Mouse (Mus musculus) liver, adult 2 months (tissue): ENCODE results near the gene Zfp410. TPM values are rescaled to one million over a fixed set of nuclear protein-coding genes. Genes with fewer than 3 reads are reported as not detected.

Experiments
- DNase-seq: peaks from one replicate; pipeline ENCODE4 v3.0.0-alpha.2; 2011; ENCODE audit warnings: low read depth, low spot score; ENCODE audit errors: extremely low read depth
- H3K27ac ChIP-seq: fragments of 200-500 bp; replicated peaks from 2 replicates; pipeline ENCODE4 v1.5.1; 2012; ENCODE audit warnings: low read depth, mild to moderate bottlenecking, control low read depth, inconsistent platforms, low read length; ENCODE audit not compliant: insufficient read depth
- H3K27me3 ChIP-seq: fragments of 200-500 bp; 2 replicates; pipeline ENCODE4 v1.6.1; 2012; ENCODE audit warnings: mild to moderate bottlenecking, moderate library complexity, low read length, inconsistent platforms; ENCODE audit not compliant: control insufficient read depth, insufficient read depth
- H3K36me3 ChIP-seq: fragments of 200-500 bp; 2 replicates; pipeline ENCODE4 v1.6.1; 2012; ENCODE audit warnings: low read length, inconsistent platforms; ENCODE audit not compliant: control insufficient read depth, insufficient read depth
- H3K4me1 ChIP-seq: fragments of 200-500 bp; 2 replicates; pipeline ENCODE4 v1.6.1; 2011; ENCODE audit warnings: low read length; ENCODE audit not compliant: control insufficient read depth, insufficient read depth
- H3K4me3 ChIP-seq: fragments of 200-500 bp; 2 replicates; pipeline ENCODE4 v1.5.1; 2011; ENCODE audit warnings: low read depth, mild to moderate bottlenecking, control low read depth, low read length, moderate library complexity; ENCODE audit not compliant: insufficient read depth
- H3K79me2 ChIP-seq: fragments of 200-500 bp; 2 replicates; pipeline ENCODE4 v1.6.1; 2012; ENCODE audit warnings: inconsistent platforms, mild to moderate bottlenecking, low read length, moderate library complexity; ENCODE audit not compliant: control insufficient read depth, insufficient read depth
- H3K9ac ChIP-seq: fragments of 200-500 bp; 2 replicates; pipeline ENCODE4 v1.6.1; 2012; ENCODE audit warnings: low read depth, mild to moderate bottlenecking, control low read depth, inconsistent platforms, low read length
- CTCF ChIP-seq: fragments of 200-500 bp; IDR thresholded peaks from 2 replicates; pipeline ENCODE4 v1.5.1; 2011; ENCODE audit warnings: low read depth, low read length, control low read depth
- POLR2A ChIP-seq: fragments of 200-500 bp; IDR thresholded peaks from 2 replicates; pipeline ENCODE4 v1.6.1; 2011; ENCODE audit warnings: low read length, control low read depth; ENCODE audit not compliant: insufficient read depth; ENCODE audit errors: extremely low read depth
- WGBS: fragments of 180-500 bp; shearing (Covaris S2); methylation state at CpG from one replicate; pipeline ENCODE4 v1.1.7; 2018; 5-methylcytosine and 5-hydroxymethylcytosine counted together
- polyA plus RNA-seq: library from polyadenylated mRNA; depleted of rRNA; stranded (reverse); fragments of >200 nt; gene quantifications from 2 replicates; pipeline ENCODE4 v1.2.3, GENCODE M21; 2012
- total RNA-seq: library from RNA; depleted of rRNA; stranded (reverse); fragments of >200 nt; gene quantifications from 2 replicates; pipeline ENCODE4 v1.2.3, GENCODE M21; 2014

Zfp410 gene
- total and polyA plus RNA-seq, 2 experiments = 11.8 to 20.4 TPM

GRCm38 (mm10) chr12:84364291-84364690, 47.6 kb downstream of the Zfp410 start:
- 80% methylated on average over 9 of the region's 9 CpGs for WGBS
- peaks cover 16% of the 10 kb centered on the region; the same call in 1 of the 2 replicates for H3K79me2 ChIP-seq
- peaks cover 5% of the 10 kb centered on the region; the same call in 1 of the 2 replicates for H3K36me3 ChIP-seq
- H3K9ac ChIP-seq = no peak overlapping the region
- H3K4me1 ChIP-seq = 0 out of 2 replicates have a peak, but pooled peaks cover 2% of the 10 kb centered on the region
- no peak overlapping the region for H3K4me3 ChIP-seq
- no peak overlapping the region for H3K27ac ChIP-seq
- TF ChIP-seq POLR2A (no peak), CTCF (no peak)
- no peaks in the 10 kb centered on the region for H3K27me3 ChIP-seq
- no peak for DNase-seq

- Histone ChIP-seq H3K27me3 (no peaks in the 10 kb centered on the region), H3K4me3 (no peak overlapping the region), H3K36me3 (peaks cover 5% of the 10 kb centered on the region; the same call in 1 of the 2 replicates), H3K9ac (no peak overlapping the region), H3K79me2 (peaks cover 16% of the 10 kb centered on the region; the same call in 1 of the 2 replicates), H3K4me1 (0 out of 2 replicates have a peak, but pooled peaks cover 2% of the 10 kb centered on the region), H3K27ac (no peak overlapping the region)
- TF ChIP-seq CTCF (no peak), POLR2A (no peak)
- no peak for DNase-seq
- WGBS = 90% methylated on average over 6 of the region's 6 CpGs
These were observed 48.5 kb downstream of the Zfp410 start for GRCm38 (mm10) chr12:84365137-84365536.

- TF ChIP-seq CTCF (no peak), POLR2A (no peak)
- WGBS = 71% methylated on average over 9 of the region's 9 CpGs
- Histone ChIP-seq H3K4me1 (0 out of 2 replicates have a peak, but pooled peaks cover 2% of the 10 kb centered on the region), H3K27me3 (no peaks in the 10 kb centered on the region), H3K36me3 (peaks cover 10% of the 10 kb centered on the region; the same call in 1 of the 2 replicates), H3K79me2 (peaks cover 16% of the 10 kb centered on the region; the same call in 1 of the 2 replicates), H3K4me3 (no peak overlapping the region), H3K27ac (no peak overlapping the region), H3K9ac (no peak overlapping the region)
- no peak for DNase-seq
These were observed 50.3 kb downstream of the Zfp410 start for GRCm38 (mm10) chr12:84366971-84367370.

- peak; percentile 52 for DNase-seq
- WGBS = 62% methylated on average over 5 of the region's 5 CpGs
- Histone ChIP-seq H3K4me1 (no peaks in the 10 kb centered on the region), H3K9ac (no peak overlapping the region), H3K27me3 (no peaks in the 10 kb centered on the region), H3K27ac (no peak overlapping the region), H3K4me3 (no peak overlapping the region), H3K79me2 (peaks cover 3% of the 10 kb centered on the region; the same call in 1 of the 2 replicates), H3K36me3 (peaks cover 33% of the 10 kb centered on the region; the same call in 1 of the 2 replicates)
- TF ChIP-seq CTCF (no peak), POLR2A (no peak)
These were observed 55.0 kb downstream of the Zfp410 start for GRCm38 (mm10) chr12:84371647-84372046.

GRCm38 (mm10) chr12:84373831-84374481, 57.3 kb downstream of the Zfp410 start:
- H3K27me3 ChIP-seq = no peaks in the 10 kb centered on the region
- H3K27ac ChIP-seq = no peak overlapping the region
- no peak overlapping the region for H3K9ac ChIP-seq
- DNase-seq = no peak
- TF ChIP-seq POLR2A (no peak), CTCF (no peak)
- H3K79me2 ChIP-seq = no peaks in the 10 kb centered on the region
- 89% methylated on average over 6 of the region's 6 CpGs for whole genome bisulfite sequencing
- H3K4me1 ChIP-seq = no peaks in the 10 kb centered on the region
- H3K4me3 ChIP-seq = no peak overlapping the region
- H3K36me3 ChIP-seq = peaks cover 50% of the 10 kb centered on the region

- no peak overlapping the region for H3K27ac ChIP-seq
- WGBS = 94% methylated on average over 4 of the region's 4 CpGs
- no peak for TF ChIP-seq POLR2A
- TF ChIP-seq CTCF = no peak
- no peak overlapping the region for H3K9ac ChIP-seq
- no peak overlapping the region for H3K4me3 ChIP-seq
- no peak for DNase-seq
- H3K36me3 ChIP-seq = peaks cover 69% of the 10 kb centered on the region
- peaks cover 11% of the 10 kb centered on the region for H3K4me1 ChIP-seq
- no peaks in the 10 kb centered on the region for H3K27me3 ChIP-seq
- no peaks in the 10 kb centered on the region for H3K79me2 ChIP-seq
These were observed 65.7 kb downstream of the Zfp410 start for GRCm38 (mm10) chr12:84382369-84382768.
